17 mouse cellular contexts compared by ENCODE assay signal in the genomic region with DNA sequence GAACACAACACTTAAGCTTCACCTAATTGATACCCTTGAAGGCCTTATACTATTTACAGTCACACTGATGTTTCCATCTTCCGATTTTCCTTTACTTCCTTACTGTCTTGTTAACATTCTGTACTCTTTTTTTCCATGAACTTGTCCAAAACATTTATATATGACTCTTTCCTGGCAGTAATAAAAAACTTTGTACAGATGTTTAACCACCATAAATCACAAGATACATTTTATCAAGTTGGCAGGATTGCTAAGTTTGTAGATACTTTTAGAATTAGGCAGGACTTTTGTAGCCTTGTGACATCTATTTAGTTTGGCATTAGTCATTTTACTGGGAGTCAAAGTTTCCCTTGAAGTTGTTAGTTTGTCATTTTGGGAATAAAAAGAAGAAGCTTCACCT. TPM values are rescaled to one million over a fixed set of nuclear protein-coding genes. Genes with fewer than 3 reads are reported as not detected.
DNase-seq lines count a peak whose midpoint lies in the region.
"Had no signal": no experiment of that assay in that cellular context is flagged by ENCODE, and none has a peak within 500 bp of the region (broad histone marks: within the 10 kb centered on the region; RNA-seq: fewer than 3 reads in every experiment).

No protein-coding gene starts in this region.

- peak; percentile 84 for DNase-seq in 3T3-L1 (ENCODE audit: low read depth, low spot score)
- DNase-seq in adipocyte (ENCODE audit: low spot score): peak; percentile 64
- DNase-seq in left cerebral cortex, adult 8-10 months (ENCODE audit: low spot score in 2 of 2): no peak
- no peak for DNase-seq in layer of hippocampus, adult 8-10 months (ENCODE audit: low spot score in 2 of 2)
- DNase-seq: adrenal gland, adult 2 months; adrenal gland, adult 8-10 months; adrenal gland, postnatal 10 days; adrenal gland, postnatal 14 days; adrenal gland, postnatal 25 days; adrenal gland, postnatal 36 days; B cell, adult 2 months; cerebellum, adult 11 months; cerebellum, adult 11-12 months; cerebellum, adult 18-20 months; cerebellum, adult 2 months; cerebellum, adult 8-10 months had no signal

RNA-seq across cellular contexts. Expression of a gene that starts 32.1 kb away (rescaled TPM):
- 10 to 100 TPM; 30.6 to 37.8 (median 32.7) TPM for total RNA-seq in left cerebral cortex, adult 8-10 months (2022)
- total RNA-seq in layer of hippocampus, adult 8-10 months (2022): 10 to 100 TPM; 37.0 to 43.3 (median 40.7) TPM
- total RNA-seq: MEL had no signal

Comparison
In these comparisons a context has a peak if more than half of its experiments do, and no peak if none do; other contexts are left out.
1. DNase-seq: peak in 3T3-L1 (single experiment) and adipocyte (single experiment); none in left cerebral cortex, adult 8-10 months (0 of 2) and layer of hippocampus, adult 8-10 months (0 of 2).